Mouse (Mus musculus): ENCODE data around the gene Hapln3. TPM values are rescaled to one million over a fixed set of nuclear protein-coding genes. Genes with fewer than 3 reads are reported as not detected.

The Hapln3 gene
- polyA plus RNA-seq, 1 experiment from 2014 or later = 1.4 TPM

Other genes with a start within 250 kb of the Hapln3 start
- gene Aen, start 235.2 kb downstream of the Hapln3 start, polyA plus RNA-seq (2014; fragmentation: Nextera tagmentation; extraction: Ambion mirVana) = 27.5 and 33.8 TPM in 2 replicates
- gene Isg20, start 217.6 kb downstream of the Hapln3 start, polyA plus RNA-seq (2014; fragmentation: Nextera tagmentation; extraction: Ambion mirVana) = 0.54 and 1.2 TPM in 2 replicates
- 0.31 and 0.52 TPM in 2 replicates for gene Acan, start 77.5 kb downstream of the Hapln3 start, polyA plus RNA-seq (2014; fragmentation: Nextera tagmentation; extraction: Ambion mirVana)
- gene Mfge8, start 18.0 kb upstream of the Hapln3 start, polyA plus RNA-seq (2014; fragmentation: Nextera tagmentation; extraction: Ambion mirVana) = 205 and 243 TPM in 2 replicates
- gene Abhd2, start 142.2 kb upstream of the Hapln3 start, polyA plus RNA-seq (2014; fragmentation: Nextera tagmentation; extraction: Ambion mirVana) = 4.9 and 6.1 TPM in 2 replicates